Mouse (Mus musculus) neural tube, embryonic 15.5 days (tissue): ENCODE data around the gene Rpn1. TPM values are rescaled to one million over a fixed set of nuclear protein-coding genes. Genes with fewer than 3 reads are reported as not detected.
"Not testable (repeated sequence)": the region's sequence is repeated elsewhere in the genome, so short reads cannot be mapped to it uniquely, and the experiment has no call there.

Experiments used
- ATAC-seq: fragments of 200-750 bp; cut with Nextera tagmentation; 2 replicates; pipeline ENCODE4 v1.8.0; 2017; ENCODE audit warnings: mild to moderate bottlenecking, moderate TSS enrichment, moderate library complexity; ENCODE audit not compliant: low FRiP score
- H3K27ac ChIP-seq: fragments of 300-500 bp; sonication (generic); replicated peaks from 2 replicates; pipeline ENCODE4 v1.5.1; 2015; ENCODE audit warnings: mild to moderate bottlenecking, inconsistent platforms
- H3K27me3 ChIP-seq: fragments of 300-500 bp; sonication (generic); replicated peaks from 2 replicates; pipeline ENCODE4 v1.6.1; 2015; ENCODE audit warnings: inconsistent platforms
- H3K36me3 ChIP-seq: fragments of 300-500 bp; sonication (generic); 2 replicates; pipeline ENCODE4 v1.6.1; 2015; ENCODE audit warnings: inconsistent platforms
- H3K4me1 ChIP-seq: fragments of 300-500 bp; sonication (generic); 2 replicates; pipeline ENCODE4 v1.6.1; 2015; ENCODE audit warnings: inconsistent platforms
- H3K4me2 ChIP-seq: fragments of 300-500 bp; sonication (generic); 2 replicates; pipeline ENCODE4 v1.6.1; 2015; ENCODE audit warnings: inconsistent platforms, mild to moderate bottlenecking, moderate library complexity
- H3K4me3 ChIP-seq: fragments of 300-500 bp; sonication (generic); replicated peaks from 2 replicates; pipeline ENCODE4 v1.5.1; 2015; ENCODE audit warnings: mild to moderate bottlenecking, inconsistent platforms
- H3K9ac ChIP-seq: fragments of 300-500 bp; sonication (generic); replicated peaks from 2 replicates; pipeline ENCODE4 v1.6.1; 2015; ENCODE audit warnings: mild to moderate bottlenecking, inconsistent platforms
- H3K9me3 ChIP-seq: fragments of 300-500 bp; sonication (generic); replicated peaks from 2 replicates; pipeline ENCODE4 v1.6.1; 2016; ENCODE audit warnings: inconsistent platforms
- WGBS: fragments of 180-500 bp; shearing (Covaris S2); methylation state at CpG from one replicate; pipeline ENCODE4 v1.1.7; 2015; ENCODE audit warnings: mixed read lengths; 5-methylcytosine and 5-hydroxymethylcytosine counted together
- polyA plus RNA-seq: library from polyadenylated mRNA; unstranded; fragments of >200 nt; fragmentation: Nextera tagmentation; extraction: Ambion mirVana; gene quantifications from 2 replicates; pipeline ENCODE4 v1.2.1, GENCODE M21; 2015

The Rpn1 gene
- polyA plus RNA-seq, 1 experiment from 2014 or later: 294 TPM

GRCm38 (mm10) chr6:88123150-88123857 lies 39.0 kb downstream of the Rpn1 start:
- 48% methylated on average over 11 of the region's 11 CpGs for WGBS
- H3K4me1 ChIP-seq: 0 out of 2 replicates have a peak, but pooled peaks cover 4% of the 10 kb centered on the region
- H3K9me3 ChIP-seq: no peaks in the 10 kb centered on the region
- no peaks in the 10 kb centered on the region for H3K27me3 ChIP-seq
- H3K4me2 ChIP-seq: peak overlapping the region; percentile 42
- no peak overlapping the region for H3K9ac ChIP-seq
- ATAC-seq: no peak; the same call in 1 of the 2 replicates
- no peaks in the 10 kb centered on the region for H3K36me3 ChIP-seq
- no peak overlapping the region for H3K4me3 ChIP-seq
- no peak overlapping the region for H3K27ac ChIP-seq

GRCm38 (mm10) chr6:88123858-88124261 lies 39.6 kb downstream of the Rpn1 start:
- peak overlapping the region; percentile 42 for H3K4me2 ChIP-seq
- no peak overlapping the region for H3K4me3 ChIP-seq
- 5% methylated on average over 9 of the region's 9 CpGs for WGBS
- no peaks in the 10 kb centered on the region for H3K9me3 ChIP-seq
- no peak overlapping the region for H3K27ac ChIP-seq
- ATAC-seq: peak; percentile 75; the same call in 1 of the 2 replicates
- 0 out of 2 replicates have a peak, but pooled peaks cover 4% of the 10 kb centered on the region for H3K4me1 ChIP-seq
- no peaks in the 10 kb centered on the region for H3K36me3 ChIP-seq
- no peaks in the 10 kb centered on the region for H3K27me3 ChIP-seq
- no peak overlapping the region for H3K9ac ChIP-seq

- H3K4me1 ChIP-seq: 0 out of 2 replicates have a peak, but pooled peaks cover 4% of the 10 kb centered on the region
- H3K27ac ChIP-seq: no peak overlapping the region
- no peak overlapping the region for H3K4me3 ChIP-seq
- no peaks in the 10 kb centered on the region for H3K27me3 ChIP-seq
- ATAC-seq: no peak
- H3K9me3 ChIP-seq: no peaks in the 10 kb centered on the region
- H3K4me2 ChIP-seq: no peak overlapping the region
- 81% methylated on average over 4 of the region's 4 CpGs for WGBS
- H3K36me3 ChIP-seq: no peaks in the 10 kb centered on the region
- no peak overlapping the region for H3K9ac ChIP-seq
Measured at GRCm38 (mm10) chr6:88124551-88124950, 40.3 kb downstream of the Rpn1 start.

- 92% methylated on average over 10 of the region's 10 CpGs for WGBS
- not testable (repeated sequence) for ATAC-seq
Measured at GRCm38 (mm10) chr6:88125815-88126214, 41.5 kb downstream of the Rpn1 start.

GRCm38 (mm10) chr6:88131521-88131920 lies 47.2 kb downstream of the Rpn1 start:
- H3K4me3 ChIP-seq: no peak overlapping the region
- H3K4me1 ChIP-seq: peaks cover 14% of the 10 kb centered on the region
- 33% methylated on average over 5 of the region's 5 CpGs for WGBS
- H3K4me2 ChIP-seq: no peak overlapping the region; the same call in 1 of the 2 replicates
- H3K36me3 ChIP-seq: no peaks in the 10 kb centered on the region
- no peaks in the 10 kb centered on the region for H3K9me3 ChIP-seq
- no peak for ATAC-seq
- H3K27ac ChIP-seq: no peak overlapping the region
- no peak overlapping the region for H3K9ac ChIP-seq
- 0 out of 2 replicates have a peak, but pooled peaks cover 2% of the 10 kb centered on the region for H3K27me3 ChIP-seq

More at GRCm38 (mm10) chr6:88125815-88126214, 41.5 kb downstream of the Rpn1 start:
- not testable (repeated sequence) for H3K27ac ChIP-seq, H3K4me1 ChIP-seq, H3K9ac ChIP-seq, H3K4me2 ChIP-seq, H3K9me3 ChIP-seq, H3K27me3 ChIP-seq, H3K36me3 ChIP-seq, H3K4me3 ChIP-seq

GRCm38 (mm10) chr6:88132051-88132450 lies 47.8 kb downstream of the Rpn1 start:
- Histone ChIP-seq H3K4me2 (peak overlapping the region; percentile 38), H3K9me3 (no peaks in the 10 kb centered on the region), H3K4me1 (peaks cover 17% of the 10 kb centered on the region), H3K27ac (no peak overlapping the region), H3K27me3 (0 out of 2 replicates have a peak, but pooled peaks cover 2% of the 10 kb centered on the region), H3K4me3 (no peak overlapping the region), H3K36me3 (no peaks in the 10 kb centered on the region), H3K9ac (no peak overlapping the region)
- WGBS: 5% methylated on average over 17 of the region's 17 CpGs
- ATAC-seq: peak; percentile 49; the same call in 1 of the 2 replicates

GRCm38 (mm10) chr6:88133061-88133460 lies 48.8 kb downstream of the Rpn1 start:
- Histone ChIP-seq H3K9me3 (no peaks in the 10 kb centered on the region), H3K4me3 (no peak overlapping the region), H3K27me3 (0 out of 2 replicates have a peak, but pooled peaks cover 2% of the 10 kb centered on the region), H3K36me3 (no peaks in the 10 kb centered on the region), H3K4me1 (peaks cover 17% of the 10 kb centered on the region), H3K9ac (no peak overlapping the region), H3K27ac (no peak overlapping the region), H3K4me2 (no peak overlapping the region)
- no peak for ATAC-seq
- WGBS: 83% methylated on average over 6 of the region's 6 CpGs

- Histone ChIP-seq H3K9me3 (no peaks in the 10 kb centered on the region), H3K27me3 (0 out of 2 replicates have a peak, but pooled peaks cover 2% of the 10 kb centered on the region), H3K9ac (no peak overlapping the region), H3K27ac (no peak overlapping the region), H3K4me3 (no peak overlapping the region), H3K4me1 (peaks cover 17% of the 10 kb centered on the region), H3K36me3 (no peaks in the 10 kb centered on the region), H3K4me2 (no peak overlapping the region)
- ATAC-seq: no peak
- 68% methylated on average over 6 of the region's 6 CpGs for WGBS
Measured at GRCm38 (mm10) chr6:88133878-88134277, 49.6 kb downstream of the Rpn1 start.

- peak overlapping the region; percentile 23; the same call in 1 of the 2 replicates for H3K4me3 ChIP-seq
- ATAC-seq: peak; percentile 62; the same call in 1 of the 2 replicates
- peaks cover 17% of the 10 kb centered on the region for H3K4me1 ChIP-seq
- 0 out of 2 replicates have a peak overlapping the region, but pooled peaks have one; percentile 5 for H3K9ac ChIP-seq
- 36% methylated on average over 15 of the region's 15 CpGs for WGBS
- no peaks in the 10 kb centered on the region for H3K36me3 ChIP-seq
- no peaks in the 10 kb centered on the region for H3K9me3 ChIP-seq
- no peak overlapping the region for H3K27ac ChIP-seq
- peak overlapping the region; percentile 52 for H3K4me2 ChIP-seq
- H3K27me3 ChIP-seq: no peaks in the 10 kb centered on the region
Measured at GRCm38 (mm10) chr6:88136201-88136631, 51.9 kb downstream of the Rpn1 start.

- Histone ChIP-seq H3K4me2 (no peak overlapping the region), H3K9me3 (no peaks in the 10 kb centered on the region), H3K9ac (no peak overlapping the region), H3K4me1 (peaks cover 12% of the 10 kb centered on the region), H3K27me3 (no peaks in the 10 kb centered on the region), H3K4me3 (no peak overlapping the region), H3K36me3 (no peaks in the 10 kb centered on the region), H3K27ac (no peak overlapping the region)
- WGBS: 88% methylated on average over 3 of the region's 3 CpGs
- ATAC-seq: no peak
Measured at GRCm38 (mm10) chr6:88138485-88138884, 54.2 kb downstream of the Rpn1 start.

GRCm38 (mm10) chr6:88140264-88140663 lies 56.0 kb downstream of the Rpn1 start:
- Histone ChIP-seq H3K4me2 (no peak overlapping the region), H3K27me3 (no peaks in the 10 kb centered on the region), H3K4me1 (peaks cover 12% of the 10 kb centered on the region), H3K9me3 (no peaks in the 10 kb centered on the region), H3K4me3 (no peak overlapping the region), H3K36me3 (no peaks in the 10 kb centered on the region), H3K9ac (no peak overlapping the region), H3K27ac (no peak overlapping the region)
- WGBS: 66% methylated on average over 8 of the region's 8 CpGs
- ATAC-seq: no peak

GRCm38 (mm10) chr6:88145793-88146192 lies 61.5 kb downstream of the Rpn1 start:
- no peaks in the 10 kb centered on the region for H3K4me1 ChIP-seq
- ATAC-seq: no peak
- WGBS: 71% methylated on average over 4 of the region's 4 CpGs
- H3K4me2 ChIP-seq: no peak overlapping the region
- no peaks in the 10 kb centered on the region for H3K36me3 ChIP-seq
- H3K9ac ChIP-seq: no peak overlapping the region
- no peaks in the 10 kb centered on the region for H3K9me3 ChIP-seq
- H3K27ac ChIP-seq: no peak overlapping the region
- no peak overlapping the region for H3K4me3 ChIP-seq
- no peaks in the 10 kb centered on the region for H3K27me3 ChIP-seq
